Mouse (Mus musculus) hindbrain, embryonic 11.5 days (tissue): ENCODE results near the gene Ugt3a1. TPM values are rescaled to one million over a fixed set of nuclear protein-coding genes. Genes with fewer than 3 reads are reported as not detected.

Experiments used
- ATAC-seq: fragments of 200-750 bp; cut with Nextera tagmentation; 2 replicates; pipeline ENCODE4 v1.8.0; 2017; ENCODE audit warnings: mild to moderate bottlenecking, moderate TSS enrichment, moderate library complexity; ENCODE audit not compliant: low FRiP score
- DNase-seq: peaks from one replicate; pipeline ENCODE4 v3.0.0-alpha.2; 2015; ENCODE audit warnings: low spot score
- H3K27ac ChIP-seq: fragments of 300-500 bp; sonication (generic); 2 replicates; pipeline ENCODE4 v1.5.1; 2014; ENCODE audit warnings: mild to moderate bottlenecking, low read depth, low read length
- H3K27me3 ChIP-seq: fragments of 300-500 bp; sonication (generic); 2 replicates; pipeline ENCODE4 v1.6.1; 2014; ENCODE audit warnings: mild to moderate bottlenecking, low read length, moderate library complexity, mixed read lengths; ENCODE audit not compliant: control insufficient read depth, insufficient read depth
- H3K36me3 ChIP-seq: fragments of 300-500 bp; sonication (generic); 2 replicates; pipeline ENCODE4 v1.6.1; 2014; ENCODE audit warnings: mild to moderate bottlenecking, low read length, moderate library complexity, mixed read lengths; ENCODE audit not compliant: control insufficient read depth, insufficient read depth
- H3K4me1 ChIP-seq: fragments of 300-500 bp; sonication (generic); replicated peaks from 2 replicates; pipeline ENCODE4 v1.6.1; 2014; ENCODE audit warnings: low read length, mixed read lengths; ENCODE audit not compliant: control insufficient read depth, insufficient read depth
- H3K4me2 ChIP-seq: fragments of 300-500 bp; sonication (generic); replicated peaks from 2 replicates; pipeline ENCODE4 v1.6.1; 2014; ENCODE audit warnings: mild to moderate bottlenecking, low read depth, low read length
- H3K4me3 ChIP-seq: fragments of 300-500 bp; sonication (generic); 2 replicates; pipeline ENCODE4 v1.5.1; 2014; ENCODE audit warnings: low read depth, low read length
- H3K9ac ChIP-seq: fragments of 300-500 bp; sonication (generic); 2 replicates; pipeline ENCODE4 v1.6.1; 2014; ENCODE audit warnings: low read depth, low read length
- H3K9me3 ChIP-seq: fragments of 300-500 bp; sonication (generic); 2 replicates; pipeline ENCODE4 v1.6.1; 2016; ENCODE audit warnings: low read length; ENCODE audit not compliant: control insufficient read depth
- WGBS: fragments of 180-500 bp; shearing (Covaris S2); extraction: QIAGEN DNeasy Blood & Tissue Kit; methylation state at CpG from one replicate; pipeline ENCODE4 v1.1.7; 2014; 5-methylcytosine and 5-hydroxymethylcytosine counted together
- polyA plus RNA-seq: library from polyadenylated mRNA; unstranded; fragments of >200 nt; fragmentation: Nextera tagmentation; extraction: Ambion mirVana; gene quantifications from 2 replicates; pipeline ENCODE4 v1.2.1, GENCODE M21; 2014

Gene Ugt3a1
- polyA plus RNA-seq, 1 experiment from 2014 or later, result not detected

GRCm38 (mm10) chr15:9289660-9290059 is 13.0 kb downstream of the Ugt3a1 start:
- ATAC-seq (no peak), DNase-seq (no peak)
- H3K27ac ChIP-seq, result no peak overlapping the region
- no peaks in the 10 kb centered on the region for H3K4me1 ChIP-seq
- no peak overlapping the region for H3K9ac ChIP-seq
- H3K4me3 ChIP-seq, result no peak overlapping the region
- H3K36me3 ChIP-seq, result no peaks in the 10 kb centered on the region
- no peak overlapping the region for H3K4me2 ChIP-seq
- H3K9me3 ChIP-seq, result no peaks in the 10 kb centered on the region
- H3K27me3 ChIP-seq, result no peaks in the 10 kb centered on the region
- WGBS, result 59% methylated on average over 2 of the region's 2 CpGs

DNA sequence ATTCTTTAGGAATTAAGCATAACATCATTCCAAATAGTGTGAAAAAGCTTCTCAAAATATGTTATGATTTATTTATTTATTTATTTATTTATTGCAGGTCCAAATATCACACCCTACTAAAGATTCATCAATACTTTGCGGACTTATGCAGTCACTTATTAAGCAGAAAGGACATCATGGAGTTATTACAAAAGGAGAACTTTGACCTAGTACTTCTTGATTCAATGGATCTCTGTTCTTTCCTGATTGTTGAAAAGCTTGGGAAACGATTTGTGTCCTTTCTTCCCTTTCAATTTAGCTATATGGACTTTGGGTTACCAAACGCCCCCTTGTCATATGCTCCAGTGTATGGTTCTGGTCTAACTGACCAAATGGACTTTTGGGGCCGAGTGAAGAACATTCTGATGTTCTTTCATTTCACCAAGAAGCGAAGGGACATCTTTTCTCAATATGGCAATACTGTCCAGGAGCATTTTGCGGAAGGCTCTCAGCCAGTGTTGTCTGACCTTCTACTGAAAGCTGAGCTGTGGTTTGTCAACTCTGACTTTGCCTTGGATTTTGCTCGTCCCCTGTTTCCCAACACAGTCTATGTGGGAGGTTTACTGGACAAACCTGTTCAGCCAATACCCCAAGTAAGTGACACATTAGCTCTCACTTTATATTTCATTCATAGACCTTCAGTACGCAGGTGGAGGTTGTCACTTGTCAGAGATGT is 29.4 kb downstream of the Ugt3a1 start:
- no peak overlapping the region for H3K4me2 ChIP-seq
- no peaks in the 10 kb centered on the region for H3K27me3 ChIP-seq
- no peak for ATAC-seq
- H3K4me1 ChIP-seq, result no peaks in the 10 kb centered on the region
- no peaks in the 10 kb centered on the region for H3K36me3 ChIP-seq
- WGBS, result 86% methylated on average over 8 of the region's 8 CpGs
- H3K4me3 ChIP-seq, result no peak overlapping the region
- DNase-seq, result no peak
- H3K27ac ChIP-seq, result no peak overlapping the region
- H3K9ac ChIP-seq, result no peak overlapping the region
- H3K9me3 ChIP-seq, result no peaks in the 10 kb centered on the region

- Histone ChIP-seq H3K27ac (no peak overlapping the region), H3K9me3 (no peaks in the 10 kb centered on the region), H3K4me2 (no peak overlapping the region), H3K36me3 (no peaks in the 10 kb centered on the region), H3K27me3 (no peaks in the 10 kb centered on the region), H3K4me3 (no peak overlapping the region), H3K9ac (no peak overlapping the region), H3K4me1 (no peaks in the 10 kb centered on the region)
- WGBS, result 87% methylated on average over 2 of the region's 2 CpGs
- ATAC-seq (no peak), DNase-seq (no peak)
These were observed 57.9 kb downstream of the Ugt3a1 start for GRCm38 (mm10) chr15:9334596-9334995.

DNA sequence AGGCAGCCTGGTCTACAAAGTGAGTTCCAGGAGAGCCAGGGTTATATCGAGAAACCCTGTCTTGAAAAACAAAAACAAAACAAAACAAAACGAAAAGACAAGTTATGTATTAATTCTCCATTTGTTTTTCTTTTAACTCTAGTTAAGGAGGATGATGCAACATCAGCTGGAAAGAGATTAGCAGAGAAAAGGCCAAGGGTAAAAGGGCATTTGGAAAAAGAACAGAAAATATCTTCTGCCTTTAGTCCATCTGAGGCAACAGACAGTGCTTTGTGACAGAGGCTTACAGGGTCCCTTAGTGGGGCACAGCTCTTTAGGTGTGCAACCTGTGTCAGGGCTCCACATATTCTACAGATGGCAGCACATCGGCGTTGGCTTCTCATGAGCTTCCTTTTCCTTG is 58.7 kb downstream of the Ugt3a1 start, which contains the start of gene Ugt3a2:
Gene Ugt3a2 (plus strand): TSS at position 210 of the 400 bp plus-strand sequence.
- ATAC-seq, result no peak
- Histone ChIP-seq H3K27ac (no peak within 1 kb of the TSS), H3K4me1 (no peaks in the 10 kb centered on the region), H3K4me2 (no peak within 1 kb of the TSS), H3K4me3 (no peak within 1 kb of the TSS), H3K27me3 (no peaks in the 10 kb centered on the region), H3K36me3 (no peaks in the 10 kb centered on the region), H3K9ac (no peak within 1 kb of the TSS), H3K9me3 (no peaks in the 10 kb centered on the region)
- DNase-seq, result no peak
- 88% methylated on average over 4 of the region's 4 CpGs for whole genome bisulfite sequencing

DNA sequence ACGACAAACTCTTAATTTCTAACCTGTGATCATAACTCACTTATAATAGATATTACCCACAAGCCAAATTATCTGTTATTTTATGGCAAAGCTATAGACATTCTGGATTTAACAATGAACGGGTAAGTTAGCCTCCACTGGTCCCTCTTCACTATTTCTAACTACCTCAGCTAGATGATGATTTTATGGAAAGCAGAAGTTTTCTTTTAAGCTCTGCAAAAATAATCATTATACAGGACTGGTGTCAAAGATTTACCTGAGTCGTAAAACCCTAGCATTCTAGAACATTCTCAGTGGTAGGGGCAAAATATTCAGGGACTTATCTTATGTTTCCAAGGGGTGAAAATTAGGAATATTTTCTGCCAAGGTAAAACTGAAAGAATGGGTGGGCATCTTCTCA is 59.9 kb downstream of the Ugt3a1 start:
- DNase-seq (no peak), ATAC-seq (no peak)
- no peaks in the 10 kb centered on the region for H3K4me1 ChIP-seq
- no peak overlapping the region for H3K4me2 ChIP-seq
- H3K9ac ChIP-seq, result no peak overlapping the region
- no peaks in the 10 kb centered on the region for H3K9me3 ChIP-seq
- H3K27ac ChIP-seq, result no peak overlapping the region
- H3K36me3 ChIP-seq, result no peaks in the 10 kb centered on the region
- 88% methylated on average over 3 of the region's 3 CpGs for WGBS
- no peaks in the 10 kb centered on the region for H3K27me3 ChIP-seq
- no peak overlapping the region for H3K4me3 ChIP-seq

DNA sequence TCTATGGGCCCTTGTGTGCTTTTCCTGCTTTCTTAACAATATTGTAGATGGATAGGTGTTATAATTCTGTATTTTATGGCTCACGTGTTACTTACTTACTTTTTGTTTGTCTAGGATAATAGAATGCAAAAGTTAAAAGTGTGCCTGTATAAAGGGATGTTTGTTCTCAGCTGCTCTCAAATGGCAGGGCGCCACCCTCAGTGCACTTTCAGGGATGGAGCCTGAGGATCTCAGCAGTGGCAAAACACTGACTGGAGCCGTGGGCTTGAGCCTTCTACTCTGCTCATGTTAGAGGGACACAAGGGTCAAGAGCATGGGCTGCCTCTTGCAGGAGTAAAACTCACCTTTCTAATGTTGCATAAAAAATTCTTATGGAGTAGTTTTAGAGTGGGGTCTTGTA is 60.3 kb downstream of the Ugt3a1 start:
- no peak overlapping the region for H3K9ac ChIP-seq
- H3K4me3 ChIP-seq, result no peak overlapping the region
- no peaks in the 10 kb centered on the region for H3K27me3 ChIP-seq
- WGBS, result 78% methylated on average over 3 of the region's 3 CpGs
- DNase-seq (no peak), ATAC-seq (no peak)
- no peaks in the 10 kb centered on the region for H3K9me3 ChIP-seq
- H3K4me1 ChIP-seq, result no peaks in the 10 kb centered on the region
- no peaks in the 10 kb centered on the region for H3K36me3 ChIP-seq
- no peak overlapping the region for H3K4me2 ChIP-seq
- no peak overlapping the region for H3K27ac ChIP-seq

GRCm38 (mm10) chr15:9348739-9349138 is 72.1 kb downstream of the Ugt3a1 start:
- no peak overlapping the region for H3K4me3 ChIP-seq
- no peaks in the 10 kb centered on the region for H3K36me3 ChIP-seq
- DNase-seq, result no peak
- WGBS, result 62% methylated on average over 3 of the region's 3 CpGs
- H3K9ac ChIP-seq, result no peak overlapping the region
- H3K9me3 ChIP-seq, result no peaks in the 10 kb centered on the region
- no peak overlapping the region for H3K4me2 ChIP-seq
- H3K4me1 ChIP-seq, result no peaks in the 10 kb centered on the region
- no peaks in the 10 kb centered on the region for H3K27me3 ChIP-seq
- H3K27ac ChIP-seq, result no peak overlapping the region
- no peak for ATAC-seq

- Histone ChIP-seq H3K9ac (no peak overlapping the region), H3K9me3 (no peaks in the 10 kb centered on the region), H3K36me3 (no peaks in the 10 kb centered on the region), H3K4me2 (no peak overlapping the region), H3K27ac (no peak overlapping the region), H3K27me3 (no peaks in the 10 kb centered on the region), H3K4me3 (no peak overlapping the region), H3K4me1 (no peaks in the 10 kb centered on the region)
- DNase-seq, result no peak
- 68% methylated on average over 2 of the region's 2 CpGs for WGBS
- ATAC-seq, result no peak
These were observed 86.1 kb downstream of the Ugt3a1 start for GRCm38 (mm10) chr15:9362801-9363200.
